Mouse (Mus musculus) adrenal gland, postnatal 0 days (tissue): ENCODE measurements around the gene Rps6kb2. TPM values are rescaled to one million over a fixed set of nuclear protein-coding genes. Genes with fewer than 3 reads are reported as not detected.

Experiments used
- polyA plus RNA-seq: library from polyadenylated mRNA; unstranded; fragments of >200 nt; fragmentation: Nextera tagmentation; extraction: Ambion mirVana; gene quantifications from 2 replicates; pipeline ENCODE4 v1.2.1, GENCODE M21; 2015

The Rps6kb2 gene
- polyA plus RNA-seq = 30.3 and 45.3 TPM in 2 replicates

GRCm38 (mm10) chr19:4162646-4163542, at the start of gene Rps6kb2:
TSS of gene Rps6kb2 (minus strand) at chr19:4163354.

DNA sequence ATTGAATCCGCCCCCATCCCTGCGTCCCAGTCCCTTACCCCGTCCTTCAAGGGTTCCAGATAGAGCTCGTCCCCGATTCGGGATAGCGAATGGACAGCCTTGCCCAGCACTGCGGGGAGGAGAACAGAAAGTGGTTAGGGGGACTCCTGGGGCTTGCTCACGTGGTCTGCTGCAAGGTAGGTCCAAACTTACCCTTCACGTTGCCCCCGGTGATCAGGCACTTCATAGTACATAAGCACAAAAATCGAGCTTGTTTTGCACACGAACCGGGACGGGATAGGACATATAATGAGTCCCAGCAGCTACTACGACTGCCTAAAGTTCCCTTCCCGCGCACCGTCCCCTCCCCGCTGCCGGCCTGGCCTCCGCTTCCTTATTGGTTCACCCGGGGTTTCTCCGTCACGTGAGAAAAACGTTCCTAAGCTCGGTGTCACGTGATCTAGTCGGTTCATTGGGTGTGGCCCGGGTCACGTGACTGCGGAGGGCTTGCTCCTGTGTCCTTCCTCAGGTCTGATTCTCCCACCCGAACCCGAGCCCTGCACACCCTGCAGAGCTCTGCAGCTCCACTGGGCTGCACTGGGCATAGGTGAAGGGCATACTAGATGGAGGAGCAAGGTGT, 38.2 kb upstream of the Rps6kb2 start, which contains the start of gene Rad9a:
Gene Rad9a (minus strand): TSS at position 372 of the 619 bp plus-strand sequence.

GRCm38 (mm10) chr19:4191528-4192250, 28.5 kb upstream of the Rps6kb2 start, which contains the start of gene Ppp1ca:
TSS of gene Ppp1ca (plus strand) at chr19:4192065.

DNA sequence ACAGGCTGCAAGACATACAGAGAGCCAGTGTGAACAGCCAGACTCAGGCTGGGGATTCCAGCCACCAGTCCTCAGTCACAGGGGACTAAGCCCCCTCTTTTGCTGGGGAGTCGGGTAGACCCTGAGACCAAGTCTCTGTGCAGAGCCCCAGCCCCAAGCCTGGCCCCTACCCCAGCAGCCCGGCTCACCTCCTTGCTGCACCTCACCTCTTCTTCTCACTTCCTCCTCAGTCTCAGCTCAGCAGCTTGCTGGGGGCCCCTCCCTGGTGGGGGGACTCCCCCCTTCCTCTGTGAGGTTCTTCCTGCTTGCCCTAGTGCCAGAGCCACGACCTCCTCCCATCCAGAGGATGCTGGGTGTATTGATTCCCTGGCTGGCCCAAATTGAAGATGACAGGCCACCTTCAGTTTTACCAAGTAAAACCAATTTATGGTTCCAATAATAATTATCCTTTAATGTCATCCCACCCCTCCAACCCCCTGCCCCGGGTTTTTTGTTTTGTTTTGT, 27.7 kb upstream of the Rps6kb2 start, which contains the start of gene Tbc1d10c:
Gene Tbc1d10c (minus strand): TSS at position 454 of the 504 bp plus-strand sequence.

DNA sequence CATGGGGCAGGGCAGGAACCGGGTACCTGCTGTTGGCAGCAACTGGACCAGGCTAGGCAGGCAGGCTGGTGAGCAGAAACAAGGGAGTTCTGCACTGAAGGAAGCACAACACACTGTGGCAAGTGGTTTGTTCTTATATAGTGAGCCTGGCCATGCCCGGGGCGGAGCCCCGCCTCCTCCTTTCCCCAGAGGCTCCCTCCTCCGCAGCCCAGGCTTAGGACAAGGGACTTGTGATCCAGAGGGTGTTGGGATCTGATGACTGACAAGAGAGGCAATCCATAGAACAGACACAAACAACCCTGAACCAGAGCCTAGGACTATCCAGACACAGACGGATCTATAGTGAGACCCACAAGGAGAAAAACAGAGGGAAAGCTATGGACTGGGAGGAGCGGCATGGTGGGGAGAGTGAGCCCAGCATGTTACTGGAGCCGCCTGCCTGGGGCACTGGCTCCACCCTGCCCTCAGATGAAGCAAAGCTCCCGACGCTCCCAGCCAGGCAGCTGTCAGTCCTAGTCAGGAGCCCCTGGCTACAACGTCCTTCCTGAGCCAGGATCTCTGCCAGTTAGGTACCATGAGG, 12.3 kb upstream of the Rps6kb2 start, which contains the start of gene Carns1:
Gene Carns1 (minus strand): TSS at position 112 of the 580 bp plus-strand sequence.

GRCm38 (mm10) chr19:4153232-4153654, 9.9 kb downstream of the Rps6kb2 start, which contains the start of gene Ptprcap:
TSS of gene Ptprcap (plus strand) at chr19:4153604.

GRCm38 (mm10) chr19:4148491-4148806, 14.7 kb downstream of the Rps6kb2 start, which contains the start of gene Coro1b:
TSS of gene Coro1b (plus strand) at chr19:4148619.

DNA sequence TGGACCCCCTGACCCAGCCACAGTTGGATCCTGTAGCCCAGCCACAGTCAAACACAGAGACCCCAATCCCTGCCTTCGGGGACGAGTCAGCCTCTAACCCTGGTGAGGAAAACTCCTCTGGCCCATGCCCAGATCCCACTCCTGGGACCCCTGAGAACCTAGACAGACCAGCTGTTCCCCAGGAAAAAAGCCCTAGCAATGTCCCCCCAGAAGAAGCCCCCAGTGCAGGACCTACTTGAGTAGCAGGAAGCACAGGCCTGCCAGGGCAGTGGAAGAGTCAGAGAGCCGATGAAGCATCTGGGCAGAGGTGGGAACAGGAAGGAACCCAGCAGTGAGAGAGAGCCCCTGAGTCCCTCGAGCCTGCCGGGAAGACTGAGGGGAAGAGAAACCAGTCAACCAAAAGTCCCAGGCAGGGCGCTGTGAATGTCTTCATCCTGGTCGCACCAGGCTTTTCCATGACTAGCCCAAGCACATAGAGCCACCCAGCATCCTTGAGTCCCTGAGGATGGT, 19.3 kb downstream of the Rps6kb2 start, which contains the start of gene Cabp4:
Gene Cabp4 (minus strand): TSS at position 275 of the 510 bp plus-strand sequence.

GRCm38 (mm10) chr19:4139446-4139845, 23.7 kb downstream of the Rps6kb2 start, which contains the start of gene Gpr152:
TSS of gene Gpr152 (plus strand) at chr19:4139787.

GRCm38 (mm10) chr19:4125741-4126696, 37.1 kb downstream of the Rps6kb2 start, which contains the start of gene Aip:
TSS of gene Aip (minus strand) at chr19:4125858.

Other genes starting within 250 kb of the Rps6kb2 start
- gene Aldh3b1, start 233.5 kb downstream of the Rps6kb2 start, polyA plus RNA-seq = 81.3 and 172 TPM in 2 replicates
- gene Unc93b1, start 228.2 kb downstream of the Rps6kb2 start, polyA plus RNA-seq = 35.9 and 57.3 TPM in 2 replicates
- gene Aldh3b3, start 204.7 kb downstream of the Rps6kb2 start, polyA plus RNA-seq = 0.09 TPM in 1 of 2 replicates, not detected in the other
- gene Aldh3b2, start 191.0 kb downstream of the Rps6kb2 start, polyA plus RNA-seq = 0.28 and 0.51 TPM in 2 replicates
- 19.0 and 38.9 TPM in 2 replicates for gene Acy3, start 176.8 kb downstream of the Rps6kb2 start, polyA plus RNA-seq
- gene Tbx10, start 170.6 kb downstream of the Rps6kb2 start, polyA plus RNA-seq = not detected in 2 replicates
- 47.5 and 51.7 TPM in 2 replicates for gene Nudt8, start 162.8 kb downstream of the Rps6kb2 start, polyA plus RNA-seq
- gene Gm49405, start 162.7 kb downstream of the Rps6kb2 start, polyA plus RNA-seq = 0.63 and 1.1 TPM in 2 replicates
- 1.3 and 1.9 TPM in 2 replicates for gene Doc2g, start 160.0 kb downstream of the Rps6kb2 start, polyA plus RNA-seq
- 157 and 202 TPM in 2 replicates for gene Ndufv1, start 150.5 kb downstream of the Rps6kb2 start, polyA plus RNA-seq
- 407 and 489 TPM in 2 replicates for gene Gstp1, start 125.4 kb downstream of the Rps6kb2 start, polyA plus RNA-seq
- gene Gstp2, start 117.3 kb downstream of the Rps6kb2 start, polyA plus RNA-seq = 6.0 and 9.7 TPM in 2 replicates
- 3.0 and 3.5 TPM in 2 replicates for gene Gstp3, start 103.8 kb downstream of the Rps6kb2 start, polyA plus RNA-seq
- not detected in 2 replicates for gene Cabp2, start 81.8 kb downstream of the Rps6kb2 start, polyA plus RNA-seq
- gene Cdk2ap2, start 66.2 kb downstream of the Rps6kb2 start, polyA plus RNA-seq = 66.6 and 102 TPM in 2 replicates
- gene Pitpnm1, start 63.4 kb downstream of the Rps6kb2 start, polyA plus RNA-seq = 12.9 and 14.0 TPM in 2 replicates
- gene Aip, start 37.5 kb downstream of the Rps6kb2 start, polyA plus RNA-seq = 78.0 and 102 TPM in 2 replicates
- not detected in 2 replicates for gene Gpr152, start 23.6 kb downstream of the Rps6kb2 start, polyA plus RNA-seq
- gene Cabp4, start 19.3 kb downstream of the Rps6kb2 start, polyA plus RNA-seq = 0.03 and 0.06 TPM in 2 replicates
- 169 and 210 TPM in 2 replicates for gene Coro1b, start 14.7 kb downstream of the Rps6kb2 start, polyA plus RNA-seq
- gene Ptprcap, start 9.8 kb downstream of the Rps6kb2 start, polyA plus RNA-seq = 2.5 and 4.9 TPM in 2 replicates
- 3.3 and 4.0 TPM in 2 replicates for gene Carns1, start 12.1 kb upstream of the Rps6kb2 start, polyA plus RNA-seq
- gene Tbc1d10c, start 27.9 kb upstream of the Rps6kb2 start, polyA plus RNA-seq = 3.2 and 4.0 TPM in 2 replicates
- 713 and 730 TPM in 2 replicates for gene Ppp1ca, start 28.7 kb upstream of the Rps6kb2 start, polyA plus RNA-seq
- gene Rad9a, start 38.3 kb upstream of the Rps6kb2 start, polyA plus RNA-seq = 11.1 and 14.0 TPM in 2 replicates
- 3.1 and 4.0 TPM in 2 replicates for gene Clcf1, start 50.9 kb upstream of the Rps6kb2 start, polyA plus RNA-seq
- gene AC109138.7, start 51.0 kb upstream of the Rps6kb2 start, polyA plus RNA-seq = not detected in 2 replicates
- gene Pold4, start 68.5 kb upstream of the Rps6kb2 start, polyA plus RNA-seq = 63.7 and 66.1 TPM in 2 replicates
- 10.8 and 19.7 TPM in 2 replicates for gene Ssh3, start 105.8 kb upstream of the Rps6kb2 start, polyA plus RNA-seq
- gene Ankrd13d, start 119.8 kb upstream of the Rps6kb2 start, polyA plus RNA-seq = 5.3 and 7.1 TPM in 2 replicates
- gene Grk2, start 142.9 kb upstream of the Rps6kb2 start, polyA plus RNA-seq = 11.0 and 11.6 TPM in 2 replicates
- 22.5 and 28.7 TPM in 2 replicates for gene Kdm2a, start 234.9 kb upstream of the Rps6kb2 start, polyA plus RNA-seq